Comparison of ENCODE assay signal across 12 mouse cellular contexts in genomic region chrX:13705051-13705450, GRCm38 (mm10). TPM values are rescaled to one million over a fixed set of nuclear protein-coding genes. Genes with fewer than 3 reads are reported as not detected.
A peak's percentile ranks its signal among the peaks of the same experiment; 100 is the strongest.
DNase-seq lines count a peak whose midpoint lies in the region; ATAC-seq and TF ChIP-seq lines count a peak whose summit lies in the region.
"Had no signal": no experiment of that assay in that cellular context is flagged by ENCODE, and none has a peak within 500 bp of the region (broad histone marks: within the 10 kb centered on the region; RNA-seq: fewer than 3 reads in every experiment).

No protein-coding gene starts in this region.

- no peaks in the 10 kb centered on the region for H3K9me3 ChIP-seq in lung, postnatal 0 days (ENCODE audit: low read length)
- H3K9me3 ChIP-seq in liver, embryonic 11.5 days (ENCODE audit: control insufficient read depth, low read length) = no peaks in the 10 kb centered on the region
- no peaks in the 10 kb centered on the region for H3K9me3 ChIP-seq in forebrain, embryonic 12.5 days
- H3K9me3 ChIP-seq: embryonic facial prominence, embryonic 13.5 days; heart, embryonic 13.5 days had no signal

- H3K36me3 ChIP-seq in lung, postnatal 0 days (ENCODE audit: insufficient read depth, low read length) = no peaks in the 10 kb centered on the region
- H3K36me3 ChIP-seq in liver, embryonic 11.5 days (ENCODE audit: control insufficient read depth, insufficient read depth, low read length) = no peaks in the 10 kb centered on the region
- no peaks in the 10 kb centered on the region for H3K36me3 ChIP-seq in forebrain, embryonic 12.5 days (replicated peaks)
- H3K36me3 ChIP-seq: embryonic facial prominence, embryonic 13.5 days; heart, embryonic 13.5 days had no signal

- no peaks in the 10 kb centered on the region for H3K27me3 ChIP-seq in lung, postnatal 0 days (replicated peaks; ENCODE audit: insufficient read depth, low read length)
- no peaks in the 10 kb centered on the region for H3K27me3 ChIP-seq in liver, embryonic 11.5 days (replicated peaks; ENCODE audit: control insufficient read depth, insufficient read depth, low read length)
- H3K27me3 ChIP-seq in forebrain, embryonic 12.5 days = no peaks in the 10 kb centered on the region
- H3K27me3 ChIP-seq: embryonic facial prominence, embryonic 13.5 days; heart, embryonic 13.5 days had no signal

- ATAC-seq in cerebellum, adult (ENCODE audit: insufficient number of reproducible peaks, low FRiP score, low TSS enrichment) = no peak
- ATAC-seq in lung, postnatal 0 days = no peak
- no peak for ATAC-seq in liver, embryonic 11.5 days (replicated peaks; ENCODE audit: low FRiP score)
- no peak for ATAC-seq in forebrain, embryonic 12.5 days (ENCODE audit: low FRiP score)

- no peak overlapping the region for H3K9ac ChIP-seq in lung, postnatal 0 days (replicated peaks; ENCODE audit: low read depth)
- no peak overlapping the region for H3K9ac ChIP-seq in liver, embryonic 11.5 days (ENCODE audit: low read depth, low read length)
- H3K9ac ChIP-seq in forebrain, embryonic 12.5 days = no peak overlapping the region
- H3K9ac ChIP-seq: embryonic facial prominence, embryonic 13.5 days; heart, embryonic 13.5 days had no signal

- 27% methylated on average over 2 of the region's 2 CpGs for WGBS in lung, postnatal 0 days
- WGBS in liver, embryonic 11.5 days = 64% methylated on average over 2 of the region's 2 CpGs
- 68% methylated on average over 2 of the region's 2 CpGs for WGBS in forebrain, embryonic 12.5 days

- H3K4me2 ChIP-seq in lung, postnatal 0 days (replicated peaks; ENCODE audit: low read depth, low read length) = no peak overlapping the region
- H3K4me2 ChIP-seq in liver, embryonic 11.5 days = no peak overlapping the region
- no peak overlapping the region for H3K4me2 ChIP-seq in forebrain, embryonic 12.5 days
- H3K4me2 ChIP-seq: embryonic facial prominence, embryonic 13.5 days; heart, embryonic 13.5 days had no signal

- H3K4me1 ChIP-seq in lung, postnatal 0 days (ENCODE audit: insufficient read depth, low read depth, low read length) = no peaks in the 10 kb centered on the region
- no peaks in the 10 kb centered on the region for H3K4me1 ChIP-seq in liver, embryonic 11.5 days (replicated peaks; ENCODE audit: control insufficient read depth, insufficient read depth, low read length)
- H3K4me1 ChIP-seq in forebrain, embryonic 12.5 days = no peaks in the 10 kb centered on the region
- H3K4me1 ChIP-seq: embryonic facial prominence, embryonic 13.5 days had no signal

- TF ChIP-seq CTCF in lung, postnatal 0 days (IDR thresholded peaks at IDR 0.05) = no peak

- TF ChIP-seq EP300 in lung, postnatal 0 days (IDR thresholded peaks at IDR 0.05) = peak; percentile 17; the same call in 1 of the 2 replicates

- H3K4me3 ChIP-seq in lung, postnatal 0 days (ENCODE audit: low read depth, low read length) = no peak overlapping the region
- no peak overlapping the region for H3K4me3 ChIP-seq in liver, embryonic 11.5 days (ENCODE audit: low read depth, low read length)
- H3K4me3 ChIP-seq in forebrain, embryonic 12.5 days (replicated peaks) = no peak overlapping the region
- H3K4me3 ChIP-seq: embryonic facial prominence, embryonic 13.5 days; heart, embryonic 13.5 days had no signal

- peak; percentile 28 to 34 for DNase-seq in cerebellum, adult 18-20 months
- DNase-seq in kidney, postnatal 14 days = peak; percentile 15
- no peak for DNase-seq in kidney, adult 18-20 months
- peak; percentile 14 for DNase-seq in cerebellum, adult 9-11 months
- DNase-seq in lung, postnatal 0 days (ENCODE audit: low spot score) = peak; percentile 35
- DNase-seq in liver, embryonic 11.5 days (ENCODE audit: low spot score) = no peak

- no peak overlapping the region for H3K27ac ChIP-seq in lung, postnatal 0 days (ENCODE audit: low read length)
- no peak overlapping the region for H3K27ac ChIP-seq in liver, embryonic 11.5 days (ENCODE audit: low read depth, low read length)
- no peak overlapping the region for H3K27ac ChIP-seq in forebrain, embryonic 12.5 days
- H3K27ac ChIP-seq: embryonic facial prominence, embryonic 13.5 days; heart, embryonic 13.5 days; kidney, postnatal 0 days had no signal

RNA-seq across cellular contexts. Expression of gene Gpr82, which starts 43.9 kb away (rescaled TPM):
- 0.07 and 0.32 TPM in 2 replicates for polyA plus RNA-seq in lung, postnatal 0 days (2015; fragmentation: Nextera tagmentation; extraction: Ambion mirVana)
- 0.49 TPM in 1 of 2 replicates, not detected in the other for polyA plus RNA-seq in liver, embryonic 11.5 days (2014; fragmentation: Nextera tagmentation; extraction: Ambion mirVana)
- polyA plus RNA-seq in forebrain, embryonic 12.5 days (2016; fragmentation: Nextera tagmentation; extraction: Ambion mirVana) = 0.42 and 0.84 TPM in 2 replicates
- polyA plus RNA-seq: liver, adult 2 months had no signal

Comparison
In these comparisons a context has a peak if more than half of its experiments do, and no peak if none do; other contexts are left out.
1. DNase-seq: peak in cerebellum, adult 18-20 months (2 of 2), kidney, postnatal 14 days (single experiment), cerebellum, adult 9-11 months (single experiment) and lung, postnatal 0 days (single experiment); none in kidney, adult 18-20 months (single experiment) and liver, embryonic 11.5 days (single experiment).